Mouse (Mus musculus) lung, postnatal 25 days (tissue): ENCODE measurements around the gene Kcnip3.

Experiments
- DNase-seq: peaks from one replicate; pipeline ENCODE4 v3.0.0; 2022; ENCODE audit warnings: low spot score

Kcnip3 gene

DNA sequence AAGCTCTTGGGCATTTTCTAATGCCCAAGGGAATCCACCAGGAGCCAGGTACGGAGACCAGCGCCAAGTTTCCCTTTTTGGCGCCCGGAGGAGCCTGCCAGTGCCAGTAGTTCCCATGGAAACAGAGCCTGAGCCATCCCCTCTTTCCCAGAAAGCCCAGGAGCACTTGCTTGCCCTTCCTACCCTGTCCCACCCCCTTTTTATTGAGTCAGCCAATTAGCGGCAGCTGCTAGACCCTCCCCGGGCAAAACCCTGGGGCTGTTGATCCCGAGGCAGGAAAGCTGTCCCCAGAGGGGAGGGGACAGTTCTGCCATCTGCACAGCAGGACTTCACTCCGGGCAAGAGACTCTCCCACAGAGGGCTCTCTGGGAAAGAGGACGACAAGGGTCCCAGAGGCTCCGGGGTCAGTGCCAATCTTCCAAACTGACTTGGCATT is at the start of gene Kcnip3:
Gene Kcnip3, minus strand, starts transcription at position 89 of the 436 bp plus-strand sequence.
- no peak for DNase-seq

DNA sequence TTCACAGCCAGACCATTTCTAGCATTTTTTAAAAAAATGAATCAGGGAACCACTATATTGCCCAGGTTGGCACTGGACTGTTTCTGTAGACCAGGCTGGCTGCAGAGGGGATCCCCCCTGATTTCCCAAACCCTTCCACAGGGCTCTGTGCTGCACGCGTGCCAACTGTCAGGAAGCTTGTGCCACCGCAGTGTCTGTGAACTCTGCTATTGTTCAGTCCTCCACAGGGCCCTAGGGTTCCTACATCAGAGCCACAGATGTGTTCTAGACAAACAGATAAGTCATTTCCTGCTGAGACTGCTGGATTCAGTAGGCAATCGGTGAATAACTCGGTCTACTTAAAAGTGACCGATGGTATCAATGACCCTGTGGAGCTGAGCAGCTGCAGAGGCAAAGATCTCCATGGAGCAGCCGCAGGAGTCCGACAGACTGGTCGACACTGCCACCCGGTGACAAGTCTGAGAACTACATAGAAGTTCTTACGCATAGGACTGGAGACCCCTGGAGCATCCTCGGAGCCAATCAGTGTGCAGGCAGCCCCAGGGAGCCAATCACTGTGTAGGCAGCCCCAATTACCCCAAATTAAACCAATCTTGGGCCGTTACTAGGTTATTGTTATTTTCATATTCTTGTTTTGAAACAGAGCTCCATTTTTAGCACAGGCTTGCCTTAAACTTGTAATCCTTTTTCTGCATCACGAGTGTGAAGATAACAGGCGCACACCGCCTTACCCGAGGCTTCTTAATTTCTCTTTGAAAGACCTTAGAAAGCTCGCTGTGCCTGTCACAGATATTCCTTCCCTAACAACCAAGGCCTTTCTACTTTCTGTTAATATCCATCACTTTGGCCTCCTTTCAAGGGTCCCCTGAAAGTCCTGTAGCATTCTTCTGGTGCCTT is 37.4 kb upstream of the Kcnip3 start:
- peak; percentile 76 for DNase-seq

DNA sequence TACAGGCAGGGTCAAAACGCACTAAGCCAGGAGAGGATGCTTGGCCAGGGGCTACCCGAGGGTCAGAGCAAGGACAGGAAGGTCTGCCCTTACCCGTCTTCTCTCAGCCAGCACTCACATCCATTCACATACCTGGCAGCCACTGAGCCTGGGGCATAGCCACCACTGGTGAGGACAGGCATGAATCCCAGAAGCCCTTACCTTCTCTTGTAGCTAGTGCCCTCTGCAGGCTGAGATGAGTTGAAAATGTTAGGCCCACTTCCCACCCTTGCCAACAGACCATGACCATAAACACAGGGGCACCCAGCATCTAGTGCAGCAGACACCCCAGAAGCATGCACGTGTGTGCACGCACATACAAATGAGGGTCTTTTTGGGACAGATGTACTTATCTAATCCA is 29.2 kb upstream of the Kcnip3 start:
- no peak for DNase-seq

DNA sequence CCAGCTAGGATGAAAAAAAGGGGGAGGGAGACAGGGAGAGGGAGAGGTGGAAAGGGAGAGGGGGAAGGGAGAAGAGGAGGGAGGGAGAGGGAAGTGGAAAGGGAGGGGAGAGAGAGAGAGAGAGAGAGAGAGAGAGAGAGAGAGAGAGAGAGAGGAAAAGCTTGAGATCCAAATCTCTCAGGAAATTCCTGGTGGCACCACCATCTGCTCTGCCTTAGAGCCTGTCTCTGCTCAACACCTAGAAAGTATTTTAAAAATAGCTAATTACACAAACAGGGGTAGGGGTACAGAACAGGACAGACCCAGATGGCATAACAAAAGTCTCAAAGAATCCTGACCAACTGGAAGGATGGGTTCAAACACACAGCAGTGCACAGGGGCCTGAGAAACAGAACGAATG is 28.6 kb upstream of the Kcnip3 start:
- no peak for DNase-seq

DNA sequence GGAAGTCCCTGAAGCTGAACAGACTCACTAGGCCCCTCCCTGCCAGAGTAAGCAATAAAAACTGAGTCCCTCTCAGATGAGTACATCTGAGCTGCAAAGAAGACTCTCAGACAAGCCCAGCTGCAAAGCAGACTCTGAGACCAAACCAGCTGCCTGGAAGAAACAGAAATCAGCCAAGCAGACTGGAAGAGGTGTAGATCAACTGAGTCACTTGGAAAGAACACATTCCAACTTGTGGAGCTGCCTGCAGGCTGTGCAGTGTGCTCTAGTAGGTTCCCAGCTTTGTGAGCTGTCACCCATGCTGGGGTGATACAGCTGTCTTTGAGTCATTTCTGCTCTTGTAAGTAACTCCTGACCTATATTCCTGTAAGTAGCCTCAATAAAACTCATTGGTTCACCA is 27.8 kb upstream of the Kcnip3 start:
- DNase-seq: no peak

DNA sequence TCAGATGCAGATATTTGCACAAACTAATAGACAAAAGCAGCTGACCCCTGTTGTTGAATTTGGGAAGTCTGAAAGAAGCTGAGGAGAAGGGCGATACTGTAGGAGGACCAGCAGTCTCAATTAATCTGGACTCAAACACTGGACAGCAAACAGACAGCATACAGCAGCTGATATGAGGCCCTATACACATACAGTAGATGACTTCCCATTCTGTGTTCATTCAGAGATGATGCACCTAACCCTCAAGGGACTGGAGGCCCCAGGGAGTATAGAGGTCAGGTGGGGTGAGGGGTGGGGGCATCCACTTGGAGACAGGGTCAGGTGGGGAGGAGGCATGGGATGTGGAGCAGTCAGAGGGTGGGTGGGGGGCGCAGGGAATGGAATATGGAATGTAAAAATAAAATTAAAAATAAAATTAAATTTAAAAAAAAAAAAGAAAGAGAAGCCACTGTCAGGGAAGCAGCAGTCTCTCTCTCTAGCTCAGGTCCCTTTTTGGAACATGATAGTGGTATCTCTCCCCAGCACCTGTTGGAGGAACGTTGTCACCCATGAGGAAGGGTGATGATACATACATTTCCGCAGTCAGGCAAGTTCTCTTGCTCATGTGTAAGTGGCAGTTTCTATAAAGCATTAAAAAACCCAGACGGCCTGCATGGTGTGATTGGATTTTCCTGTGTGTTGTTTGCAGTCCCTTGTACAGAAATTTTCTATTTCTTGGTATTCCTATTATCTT is 26.6 kb upstream of the Kcnip3 start:
- DNase-seq: no peak

DNA sequence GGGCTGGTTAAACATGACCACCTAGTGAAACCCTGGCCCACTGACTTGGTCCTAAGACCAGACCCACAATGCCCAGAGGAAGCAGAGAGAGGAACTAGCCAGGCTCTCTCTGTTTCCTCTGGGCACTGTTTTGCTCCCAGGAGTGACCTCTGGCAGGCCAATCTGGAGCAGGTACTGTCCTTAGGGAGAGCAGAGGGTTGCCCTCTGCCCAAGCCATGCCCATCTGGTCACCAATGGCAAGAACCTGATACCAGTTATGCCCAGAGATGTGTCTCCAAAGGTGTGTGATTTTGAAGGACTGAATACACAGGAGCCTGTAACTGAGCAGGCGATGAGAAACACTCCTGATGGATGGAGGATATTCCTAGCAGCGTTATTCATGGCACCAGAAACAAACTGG is 19.8 kb upstream of the Kcnip3 start:
- DNase-seq: no peak

DNA sequence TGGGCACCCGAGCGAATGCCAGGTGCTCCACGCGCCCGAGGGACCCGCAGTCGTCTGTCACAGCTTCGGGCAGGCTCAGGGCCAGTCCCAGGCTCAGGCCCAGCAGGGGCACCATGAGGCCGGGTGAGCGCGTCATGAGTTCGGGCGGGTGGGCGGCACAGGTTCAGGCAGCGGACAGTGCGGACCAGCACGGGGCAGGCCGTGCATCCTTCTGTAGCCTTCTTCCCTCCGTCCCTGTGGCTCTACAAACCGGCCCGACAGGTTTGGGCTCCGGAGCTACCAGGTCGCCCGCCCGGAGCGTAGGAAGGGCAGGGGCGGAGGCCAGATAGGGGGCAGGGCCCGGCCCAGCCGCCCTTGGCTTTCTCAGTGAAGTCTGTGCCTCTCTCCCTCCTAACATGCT is 19.3 kb upstream of the Kcnip3 start, which contains the start of gene Prom2:
Gene Prom2, minus strand, starts transcription at position 283 of the 400 bp plus-strand sequence.
- DNase-seq: peak; percentile 30

DNA sequence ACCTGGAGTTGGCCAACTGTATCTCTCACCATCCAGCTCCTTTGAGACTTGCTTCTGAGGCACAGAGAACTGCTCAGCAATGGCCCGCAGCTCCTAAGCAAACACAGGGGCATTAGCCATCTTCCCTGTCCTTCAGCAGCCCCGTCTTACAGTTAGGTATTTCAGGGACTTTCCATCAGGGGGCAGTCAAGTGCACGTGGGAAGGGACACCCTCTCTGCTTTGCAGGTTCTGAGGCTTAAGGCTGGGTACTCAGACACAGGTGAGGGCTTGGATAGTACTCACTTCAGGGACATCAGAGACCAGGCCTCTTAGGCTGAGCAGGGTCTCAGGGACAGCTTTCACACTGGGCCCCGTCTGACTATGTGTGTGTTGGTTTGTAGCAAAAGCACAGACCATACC is 17.6 kb upstream of the Kcnip3 start:
- DNase-seq: no peak

DNA sequence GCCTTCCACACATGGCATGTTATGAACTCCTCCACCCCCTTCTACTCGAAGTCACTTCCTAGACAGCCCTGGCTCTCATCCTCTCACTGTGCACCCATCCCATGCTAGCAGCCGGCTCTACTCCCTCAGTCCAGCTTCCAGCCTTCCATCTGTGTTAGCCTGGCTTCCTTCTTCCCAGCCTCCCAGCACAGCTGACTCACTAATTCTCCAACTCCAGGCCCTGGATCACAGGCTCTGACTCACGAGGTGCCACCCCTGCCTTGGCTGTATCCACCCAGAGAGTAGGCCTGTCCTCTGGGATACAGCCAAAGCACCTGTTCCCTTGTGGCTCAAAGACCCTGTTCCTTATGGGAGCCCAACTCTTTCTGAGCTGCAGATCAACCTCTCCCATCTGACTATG is 15.7 kb upstream of the Kcnip3 start:
- DNase-seq: no peak

DNA sequence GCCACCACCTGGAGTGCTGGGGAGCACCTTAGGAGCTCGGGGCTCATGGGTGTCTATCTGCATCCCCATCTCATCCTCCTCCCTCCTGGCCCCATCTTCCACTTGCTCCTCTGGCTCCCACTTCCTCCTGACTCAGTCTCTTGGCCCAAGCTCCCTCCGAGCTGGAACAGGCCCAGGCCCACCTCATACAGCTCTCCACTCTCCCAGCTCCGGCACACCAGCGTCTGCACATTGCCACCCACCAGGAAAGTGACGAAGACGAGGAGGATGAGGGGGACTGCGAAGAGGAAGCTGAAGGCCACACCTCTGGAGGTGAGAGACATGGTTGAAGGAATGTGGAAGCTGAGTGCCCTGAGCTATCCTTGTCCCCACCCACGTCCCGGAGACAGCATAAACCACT is 13.5 kb upstream of the Kcnip3 start:
- DNase-seq: no peak

DNA sequence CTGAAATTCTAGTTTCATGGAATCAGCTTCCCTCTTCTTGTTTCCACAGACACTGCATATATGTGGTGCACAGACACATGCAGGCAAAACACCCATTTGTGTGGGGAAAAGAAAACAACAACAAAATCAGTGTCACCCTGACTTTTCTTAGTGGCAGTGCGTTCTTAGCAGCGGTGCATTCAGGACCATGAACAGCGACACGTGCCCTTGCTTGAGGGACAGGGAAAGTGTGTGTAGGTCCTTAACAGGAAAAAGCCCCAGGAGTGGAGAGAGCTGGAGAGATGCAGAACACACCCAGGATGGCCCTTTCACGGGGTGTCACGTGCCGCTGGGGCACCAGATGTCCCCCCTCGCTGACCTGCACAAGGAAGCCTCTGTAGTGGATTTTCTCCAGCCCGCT is 10.5 kb upstream of the Kcnip3 start:
- DNase-seq: no peak

DNA sequence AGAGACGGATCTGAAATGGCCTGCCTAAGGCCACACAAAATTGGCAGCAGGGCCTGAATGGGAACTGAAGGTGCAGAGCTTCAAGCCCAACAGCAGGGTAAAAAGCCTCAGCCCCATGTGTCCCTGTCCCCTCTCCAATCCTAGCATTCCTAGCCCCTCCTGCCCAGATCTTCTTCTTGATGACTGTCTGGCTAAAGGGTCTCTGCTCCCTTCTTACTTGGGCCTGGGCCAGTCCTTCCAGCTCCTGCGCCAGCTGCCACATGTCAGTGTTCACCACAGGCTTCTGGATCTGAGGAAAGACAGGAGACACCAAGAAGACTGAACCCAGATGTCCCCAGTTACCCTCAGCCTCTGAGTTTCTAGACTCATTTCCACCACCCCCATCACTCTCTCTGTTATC is 9.7 kb upstream of the Kcnip3 start:
- DNase-seq: no peak

DNA sequence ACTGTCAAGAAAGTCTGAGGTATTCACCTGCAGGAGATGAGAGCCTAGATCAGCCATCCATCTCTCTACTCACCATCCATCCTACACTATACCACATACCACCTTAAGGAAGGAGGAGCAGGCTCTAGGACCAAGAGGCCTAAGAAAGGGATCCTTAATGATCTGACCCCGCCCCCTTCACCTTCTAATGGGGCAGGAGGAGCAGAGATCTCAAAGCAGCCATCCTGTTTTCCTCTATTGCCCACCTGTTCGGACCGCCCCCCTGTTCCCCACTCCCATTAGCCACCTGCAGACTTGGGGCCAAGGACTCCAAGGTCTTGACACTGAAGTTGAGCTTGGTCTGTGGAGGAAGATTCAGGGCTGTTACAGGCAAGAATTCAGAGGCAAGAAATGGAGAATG is 8.5 kb upstream of the Kcnip3 start:
- DNase-seq: no peak

DNA sequence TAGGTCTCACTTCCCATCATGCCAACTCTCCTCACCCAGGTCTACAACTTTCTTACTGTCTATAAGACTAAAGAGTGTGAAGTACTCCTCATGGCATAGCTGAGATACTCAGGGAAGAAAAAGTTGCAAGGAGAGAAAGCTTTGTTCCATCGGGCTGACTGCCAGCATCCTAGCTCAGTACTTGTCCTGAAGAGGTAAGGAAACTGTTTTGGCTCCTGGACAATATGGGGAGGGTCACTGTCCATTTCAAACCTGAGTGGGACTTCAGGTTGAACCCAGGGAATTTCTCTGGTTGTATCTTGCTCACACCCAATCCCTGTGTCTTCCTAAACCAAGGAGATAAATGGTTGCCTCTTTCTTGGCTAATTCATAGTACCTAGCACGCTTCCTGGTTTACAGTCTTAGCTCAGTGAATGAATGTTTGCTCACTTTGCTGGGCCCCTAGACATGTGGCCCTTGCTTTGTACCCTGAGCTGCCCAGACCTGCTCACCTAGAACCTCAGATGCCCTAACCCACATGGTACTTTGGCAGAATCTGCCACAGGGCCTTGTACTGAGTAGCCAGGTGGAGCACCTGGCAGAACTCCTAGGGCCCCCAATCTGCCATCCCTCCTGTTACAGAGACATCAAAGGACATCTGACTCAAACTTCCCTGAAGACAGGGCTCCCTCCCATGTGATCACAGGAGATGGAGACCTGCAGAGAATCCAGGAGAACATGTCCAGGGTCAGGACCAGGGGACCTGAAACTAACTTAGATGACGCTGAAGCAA is 3.3 kb upstream of the Kcnip3 start:
- DNase-seq: no peak

DNA sequence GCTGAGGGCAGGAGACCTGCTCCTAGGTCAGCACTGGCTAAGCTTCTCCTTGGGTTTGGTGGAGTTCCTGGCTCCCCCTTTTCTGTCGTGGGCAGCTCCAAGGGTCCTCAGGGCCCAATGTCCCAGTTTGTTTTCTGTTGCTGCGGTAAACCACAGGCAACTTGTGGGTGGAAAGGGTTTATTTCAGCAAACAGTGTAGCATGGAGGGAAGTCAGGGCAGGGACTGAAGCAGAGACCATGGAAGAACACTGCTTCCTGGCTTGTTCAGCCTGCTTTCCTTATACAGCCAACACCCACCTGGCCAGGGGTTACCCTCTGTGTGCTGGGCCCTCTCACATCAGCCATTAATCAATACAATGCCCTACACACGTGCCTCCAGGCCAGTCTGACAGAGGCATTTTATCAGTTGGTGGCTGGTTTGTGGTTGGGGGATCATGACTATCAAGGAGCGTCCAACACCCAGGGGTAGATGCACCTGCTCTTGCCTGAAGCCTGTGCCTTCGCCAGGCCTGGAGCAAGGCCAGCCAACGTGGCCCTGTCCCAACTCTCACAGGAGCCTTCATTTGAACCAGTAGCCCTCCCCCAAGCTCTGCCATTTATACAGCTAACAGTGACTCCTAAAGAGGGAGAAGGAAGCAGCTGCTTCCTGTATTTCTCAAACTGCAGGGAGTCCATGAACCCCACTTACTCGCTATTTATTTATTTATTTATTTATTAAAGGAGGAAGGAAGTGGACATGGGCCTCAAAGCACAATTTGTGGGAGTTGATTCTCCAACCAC is 2.2 kb upstream of the Kcnip3 start:
- DNase-seq: no peak

DNA sequence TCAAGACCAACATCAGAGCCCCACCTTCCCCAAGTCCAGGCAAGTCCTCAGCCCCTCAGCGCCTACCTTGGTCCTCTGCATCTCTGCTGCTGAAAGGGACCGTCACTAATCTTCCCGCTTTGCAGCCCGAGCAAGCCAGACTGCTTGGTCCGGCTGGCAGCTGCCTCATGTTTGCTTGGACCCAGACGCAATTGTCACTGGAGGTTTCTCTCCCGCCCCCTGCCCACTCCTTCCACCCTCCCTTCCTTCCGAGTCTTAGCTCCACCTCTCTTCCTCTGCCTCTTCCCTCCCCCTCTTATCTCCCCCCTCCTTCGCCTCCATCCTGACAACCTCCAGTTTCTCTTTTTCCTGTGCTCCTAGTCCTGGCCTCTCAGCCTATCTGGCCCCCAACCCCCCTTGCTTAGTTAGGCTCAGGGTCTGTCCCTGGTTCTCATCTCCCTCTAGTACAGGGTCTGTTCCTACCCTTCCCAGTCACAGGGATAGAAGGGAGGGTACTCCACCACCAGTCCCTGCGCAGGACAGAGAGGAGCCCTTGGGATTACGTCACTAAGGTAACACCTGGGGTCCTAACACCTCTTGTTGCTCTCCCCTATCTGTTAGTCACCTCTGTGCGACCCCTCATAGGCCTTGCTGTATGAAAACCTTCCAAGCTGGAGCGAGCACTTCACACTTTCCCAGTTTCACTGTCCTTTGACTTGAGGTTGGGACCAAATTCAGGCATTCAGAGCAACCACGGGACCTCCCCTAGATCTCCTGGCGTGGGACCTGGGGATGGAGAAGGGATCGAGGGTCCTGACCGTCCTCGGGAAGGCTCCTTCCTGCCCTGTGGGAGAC is 505 bp downstream of the Kcnip3 start:
- DNase-seq: no peak

DNA sequence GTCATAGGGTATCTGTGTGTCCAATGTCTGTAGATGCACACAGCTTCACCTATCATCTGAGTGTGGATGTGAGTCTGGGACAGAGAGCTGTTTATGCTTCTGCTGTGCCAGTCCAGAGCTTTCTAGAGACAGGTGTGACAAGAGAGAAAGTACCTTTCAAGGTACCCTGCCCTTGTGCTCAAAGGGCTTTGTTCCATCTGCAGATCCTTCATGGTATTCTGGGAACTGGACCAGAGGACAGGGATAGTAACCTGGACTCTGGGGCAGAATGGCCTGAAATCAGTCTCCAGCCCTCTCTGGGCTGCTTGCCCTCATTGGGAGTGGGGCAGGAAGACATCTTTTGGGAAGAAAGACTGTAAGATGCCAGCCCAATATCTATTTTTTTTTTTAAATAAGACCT is 1.8 kb downstream of the Kcnip3 start:
- DNase-seq: no peak

DNA sequence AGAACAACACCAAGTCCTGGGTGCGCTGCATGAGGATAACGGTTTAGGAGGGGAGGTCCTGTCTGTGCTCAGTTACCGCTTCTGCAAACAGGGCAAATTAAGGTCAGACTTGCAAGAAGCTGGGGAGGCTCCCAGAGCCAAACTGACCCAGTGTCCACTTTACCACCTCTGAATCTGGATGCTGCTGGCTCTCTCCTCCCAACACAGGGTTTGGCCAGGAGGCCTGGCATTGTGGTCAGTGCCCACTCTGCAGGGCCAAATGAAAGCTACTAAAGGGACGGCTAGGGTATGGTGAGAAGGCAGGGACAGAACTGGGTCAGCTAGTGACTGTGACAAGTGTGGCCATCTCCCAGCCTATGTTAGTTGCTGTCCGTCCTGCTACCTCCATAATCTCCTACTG is 2.6 kb downstream of the Kcnip3 start:
- DNase-seq: no peak

DNA sequence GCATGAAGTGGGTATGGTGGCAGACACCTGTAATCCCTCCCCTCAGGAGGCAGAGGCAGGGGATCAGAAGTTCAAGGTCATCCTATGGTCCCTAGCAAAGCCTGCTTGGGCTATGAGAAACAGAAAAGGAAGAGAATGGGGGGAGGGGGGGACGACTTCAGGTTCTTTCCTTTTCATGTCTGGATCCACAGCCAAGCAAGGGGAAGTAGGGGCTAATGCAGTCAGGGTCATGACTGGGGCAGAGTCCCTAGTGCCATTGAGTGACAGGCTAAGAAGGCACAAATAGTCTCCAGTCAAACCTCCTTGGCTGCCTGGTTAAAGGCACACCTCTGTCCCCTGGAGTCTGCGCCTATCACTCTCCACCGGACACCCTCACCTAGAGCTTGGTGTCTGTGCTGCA is 3.1 kb downstream of the Kcnip3 start:
- no peak for DNase-seq

DNA sequence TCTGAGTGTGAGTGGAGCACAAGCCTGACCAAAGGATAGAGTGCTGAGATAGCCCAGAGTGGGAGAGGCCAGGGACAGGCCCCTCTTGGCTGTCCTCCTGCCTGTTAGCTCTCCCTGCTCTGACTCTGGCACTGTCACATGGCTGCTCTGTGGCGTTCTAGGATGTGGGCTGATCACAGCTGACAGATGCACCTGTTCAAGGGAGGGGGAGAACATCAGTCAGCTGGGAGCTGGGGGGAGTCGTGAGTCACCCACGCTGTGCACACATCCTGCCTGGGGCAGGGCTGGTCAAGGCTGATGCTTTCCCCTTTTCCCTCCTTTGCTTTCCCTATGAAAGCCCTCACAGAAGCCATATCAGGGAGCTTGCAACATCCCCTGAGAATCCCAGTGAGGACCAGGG is 3.6 kb downstream of the Kcnip3 start:
- DNase-seq: no peak
